Mouse (Mus musculus): ENCODE data around the gene Ctnnd2. TPM values are rescaled to one million over a fixed set of nuclear protein-coding genes. Genes with fewer than 3 reads are reported as not detected.

Gene Ctnnd2
- polyA plus RNA-seq, 1 experiment from 2014 or later: 0.15 TPM

- no peaks in the 10 kb centered on the region for H3K9me3 ChIP-seq (ENCODE audit: low read length)
- no peak for ATAC-seq
- no peak overlapping the region for H3K4me2 ChIP-seq (ENCODE audit: low read depth, low read length)
- H3K27ac ChIP-seq (ENCODE audit: low read depth): no peak overlapping the region
- DNase-seq: no peak
- H3K9ac ChIP-seq (replicated peaks): no peak overlapping the region
- H3K4me3 ChIP-seq (ENCODE audit: low read depth, low read length): no peak overlapping the region
- no peak for TF ChIP-seq CTCF (IDR thresholded peaks at IDR 0.05; ENCODE audit: low read depth)
- TF ChIP-seq EP300 (IDR thresholded peaks at IDR 0.05; ENCODE audit: low read depth): no peak
- 47% methylated on average over 9 of the region's 9 CpGs for WGBS (ENCODE audit: insufficient replicate concordance)
- no peaks in the 10 kb centered on the region for H3K4me1 ChIP-seq (ENCODE audit: insufficient read depth)
- H3K27me3 ChIP-seq (ENCODE audit: insufficient read depth, low read length): no peaks in the 10 kb centered on the region
- no peaks in the 10 kb centered on the region for H3K36me3 ChIP-seq (replicated peaks; ENCODE audit: insufficient read depth, low read length)
Measured at GRCm38 (mm10) chr15:30460341-30461125, 288.1 kb downstream of the Ctnnd2 start.

- ATAC-seq: no peak
- no peaks in the 10 kb centered on the region for H3K27me3 ChIP-seq (ENCODE audit: insufficient read depth, low read length)
- DNase-seq: no peak
- no peaks in the 10 kb centered on the region for H3K9me3 ChIP-seq (ENCODE audit: low read length)
- no peaks in the 10 kb centered on the region for H3K36me3 ChIP-seq (replicated peaks; ENCODE audit: insufficient read depth, low read length)
- WGBS (ENCODE audit: insufficient replicate concordance): 69% methylated on average over 2 of the region's 2 CpGs
- H3K9ac ChIP-seq (replicated peaks): no peak overlapping the region
- no peak overlapping the region for H3K27ac ChIP-seq (ENCODE audit: low read depth)
- H3K4me3 ChIP-seq (ENCODE audit: low read depth, low read length): no peak overlapping the region
- H3K4me1 ChIP-seq (ENCODE audit: insufficient read depth): no peaks in the 10 kb centered on the region
- TF ChIP-seq EP300 (IDR thresholded peaks at IDR 0.05; ENCODE audit: low read depth) (no peak), CTCF (IDR thresholded peaks at IDR 0.05; ENCODE audit: low read depth) (no peak)
- H3K4me2 ChIP-seq (ENCODE audit: low read depth, low read length): no peak overlapping the region
Measured at GRCm38 (mm10) chr15:30462804-30463423, 290.5 kb downstream of the Ctnnd2 start.

- no peak for ATAC-seq
- H3K4me3 ChIP-seq (ENCODE audit: low read depth, low read length): no peak overlapping the region
Measured at GRCm38 (mm10) chr15:30463471-30464047, 291.2 kb downstream of the Ctnnd2 start.

GRCm38 (mm10) chr15:30466950-30467543, 294.7 kb downstream of the Ctnnd2 start:
- ATAC-seq: no peak
- no peaks in the 10 kb centered on the region for H3K36me3 ChIP-seq (replicated peaks; ENCODE audit: insufficient read depth, low read length)
- 78% methylated on average over 13 of the region's 13 CpGs for WGBS (ENCODE audit: insufficient replicate concordance)

More at GRCm38 (mm10) chr15:30463471-30464047, 291.2 kb downstream of the Ctnnd2 start:
- Histone ChIP-seq H3K9me3 (ENCODE audit: low read length) (no peaks in the 10 kb centered on the region), H3K9ac (replicated peaks) (no peak overlapping the region), H3K36me3 (replicated peaks; ENCODE audit: insufficient read depth, low read length) (no peaks in the 10 kb centered on the region), H3K4me2 (ENCODE audit: low read depth, low read length) (no peak overlapping the region), H3K27me3 (ENCODE audit: insufficient read depth, low read length) (no peaks in the 10 kb centered on the region), H3K4me1 (ENCODE audit: insufficient read depth) (no peaks in the 10 kb centered on the region), H3K27ac (ENCODE audit: low read depth) (no peak overlapping the region)
- 83% methylated on average over 5 of the region's 5 CpGs for WGBS (ENCODE audit: insufficient replicate concordance)
- no peak for DNase-seq
- no peak for TF ChIP-seq EP300 (IDR thresholded peaks at IDR 0.05; ENCODE audit: low read depth)
- no peak for TF ChIP-seq CTCF (IDR thresholded peaks at IDR 0.05; ENCODE audit: low read depth)

GRCm38 (mm10) chr15:30468773-30469172, 296.4 kb downstream of the Ctnnd2 start:
- DNase-seq: no peak
- H3K9ac ChIP-seq (replicated peaks): no peak overlapping the region
- 44% methylated on average over 3 of the region's 3 CpGs for WGBS (ENCODE audit: insufficient replicate concordance)

More at GRCm38 (mm10) chr15:30466950-30467543, 294.7 kb downstream of the Ctnnd2 start:
- Histone ChIP-seq H3K4me1 (ENCODE audit: insufficient read depth) (no peaks in the 10 kb centered on the region), H3K4me3 (ENCODE audit: low read depth, low read length) (no peak overlapping the region), H3K4me2 (ENCODE audit: low read depth, low read length) (no peak overlapping the region), H3K9me3 (ENCODE audit: low read length) (no peaks in the 10 kb centered on the region), H3K27me3 (ENCODE audit: insufficient read depth, low read length) (no peaks in the 10 kb centered on the region), H3K27ac (ENCODE audit: low read depth) (no peak overlapping the region), H3K9ac (replicated peaks) (no peak overlapping the region)
- no peak for DNase-seq
- TF ChIP-seq EP300 (IDR thresholded peaks at IDR 0.05; ENCODE audit: low read depth) (no peak), CTCF (IDR thresholded peaks at IDR 0.05; ENCODE audit: low read depth) (no peak)

More at GRCm38 (mm10) chr15:30468773-30469172, 296.4 kb downstream of the Ctnnd2 start:
- no peaks in the 10 kb centered on the region for H3K27me3 ChIP-seq (ENCODE audit: insufficient read depth, low read length)
- H3K9me3 ChIP-seq (ENCODE audit: low read length): no peaks in the 10 kb centered on the region
- TF ChIP-seq EP300 (IDR thresholded peaks at IDR 0.05; ENCODE audit: low read depth): no peak
- TF ChIP-seq CTCF (IDR thresholded peaks at IDR 0.05; ENCODE audit: low read depth): no peak
- H3K36me3 ChIP-seq (replicated peaks; ENCODE audit: insufficient read depth, low read length): no peaks in the 10 kb centered on the region
- H3K27ac ChIP-seq (ENCODE audit: low read depth): no peak overlapping the region
- H3K4me3 ChIP-seq (ENCODE audit: low read depth, low read length): no peak overlapping the region
- no peaks in the 10 kb centered on the region for H3K4me1 ChIP-seq (ENCODE audit: insufficient read depth)
- peak; percentile 36 for ATAC-seq
- H3K4me2 ChIP-seq (ENCODE audit: low read depth, low read length): no peak overlapping the region

Data from liver, postnatal 0 days (tissue).